Mouse (Mus musculus) megakaryocyte-erythroid progenitor cell, adult 5 weeks (primary cell): Measurements from ENCODE around the gene Mrps21. TPM values are rescaled to one million over a fixed set of nuclear protein-coding genes. Genes with fewer than 3 reads are reported as not detected.

Experiments
- polyA plus RNA-seq: library from polyadenylated mRNA; stranded (reverse); fragments of >175 nt; gene quantifications from 2 replicates; pipeline ENCODE4 v1.2.3, GENCODE M21; 2012

The Mrps21 gene
- polyA plus RNA-seq: 114 and 124 TPM in 2 replicates

DNA sequence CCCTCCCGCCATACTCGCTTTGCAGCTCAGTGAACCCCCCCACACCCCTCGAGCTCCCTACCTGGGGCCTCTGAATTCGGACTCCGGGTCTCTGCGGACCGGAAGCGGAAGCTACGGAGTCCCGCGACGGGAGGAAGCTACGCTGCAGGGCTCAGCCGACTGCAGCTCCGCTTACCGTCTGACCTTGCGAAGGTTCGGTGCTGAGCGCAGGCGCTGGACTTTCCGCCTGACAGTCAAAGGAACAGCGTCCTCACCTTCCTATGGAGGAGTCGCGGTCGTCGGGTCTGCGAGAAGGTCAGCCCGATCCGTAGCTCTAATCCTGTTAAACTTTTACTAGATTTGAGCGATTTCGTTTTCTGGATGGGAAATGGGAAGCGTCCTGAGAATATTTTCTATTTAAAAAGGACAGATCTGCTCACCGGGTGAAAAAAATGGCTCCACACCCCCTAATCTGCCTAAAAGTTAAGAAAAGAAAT, at the start of gene Mrps21:
Gene Mrps21, minus strand, starts transcription at position 128 of the 476 bp plus-strand sequence.

GRCm38 (mm10) chr3:95904568-95904967, 33.2 kb upstream of the Mrps21 start, which contains the start of gene Car14:
Gene Car14, minus strand, starts transcription at chr3:95904691.

GRCm38 (mm10) chr3:95893606-95894316, 22.4 kb upstream of the Mrps21 start, which contains the start of gene Aph1a:
Gene Aph1a, plus strand, starts transcription at chr3:95893969.

GRCm38 (mm10) chr3:95891211-95892065, 20.1 kb upstream of the Mrps21 start, which contains the start of gene BC028528:
Gene BC028528, minus strand, starts transcription at chr3:95892005.

GRCm38 (mm10) chr3:95881979-95882815, 10.9 kb upstream of the Mrps21 start, which contains the start of gene Ciart:
Gene Ciart, minus strand, starts transcription at chr3:95882251.

DNA sequence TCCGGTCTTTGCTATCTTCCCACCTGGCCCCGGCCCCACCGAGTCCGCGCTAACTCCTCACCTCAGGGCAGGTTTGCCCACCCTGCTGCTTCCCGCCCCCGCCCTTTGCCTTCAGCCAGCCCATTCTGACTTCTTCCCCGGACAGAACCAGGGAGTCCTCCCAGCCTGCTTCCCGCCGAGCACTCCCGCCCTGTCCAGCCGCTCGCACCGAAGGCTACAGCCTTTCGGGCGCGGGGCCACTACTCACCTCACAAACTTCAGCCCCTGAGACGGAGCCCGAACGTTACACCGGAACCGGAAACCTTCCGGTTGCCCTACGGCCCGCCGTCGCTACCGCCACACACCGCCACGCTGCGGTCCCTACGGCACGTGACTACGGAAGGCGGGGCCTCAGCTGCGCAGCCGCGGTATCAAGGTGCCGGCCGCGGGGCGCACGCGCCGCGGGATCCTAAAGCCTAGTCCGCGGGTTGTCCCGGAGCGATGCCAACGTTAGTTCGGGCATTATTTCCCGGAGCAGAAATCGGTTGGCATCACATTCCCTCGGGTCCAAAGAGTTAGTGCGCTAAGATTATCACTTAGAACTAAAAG, 15.7 kb downstream of the Mrps21 start, which contains the start of gene Prpf3:
Gene Prpf3, minus strand, starts transcription at position 384 of the 588 bp plus-strand sequence.

GRCm38 (mm10) chr3:95818571-95819288, 52.6 kb downstream of the Mrps21 start, which contains the start of gene Rprd2:
Gene Rprd2, minus strand, starts transcription at chr3:95818863.

Other genes starting within 250 kb of the Mrps21 start
- 17.9 and 21.4 TPM in 2 replicates for gene Ensa, start 246.5 kb downstream of the Mrps21 start, polyA plus RNA-seq
- gene Mcl1, start 212.7 kb downstream of the Mrps21 start, polyA plus RNA-seq: 437 and 552 TPM in 2 replicates
- gene Adamtsl4, start 183.6 kb downstream of the Mrps21 start, polyA plus RNA-seq: 1.3 and 1.6 TPM in 2 replicates
- 11.3 and 14.5 TPM in 2 replicates for gene Ecm1, start 131.9 kb downstream of the Mrps21 start, polyA plus RNA-seq
- 41.4 and 54.6 TPM in 2 replicates for gene Tars2, start 111.3 kb downstream of the Mrps21 start, polyA plus RNA-seq
- gene Rprd2, start 52.7 kb downstream of the Mrps21 start, polyA plus RNA-seq: 4.7 and 6.0 TPM in 2 replicates
- 6.5 and 7.9 TPM in 2 replicates for gene Prpf3, start 15.6 kb downstream of the Mrps21 start, polyA plus RNA-seq
- 10.0 and 15.3 TPM in 2 replicates for gene Ciart, start 10.7 kb upstream of the Mrps21 start, polyA plus RNA-seq
- gene BC028528, start 20.5 kb upstream of the Mrps21 start, polyA plus RNA-seq: 2.1 and 2.7 TPM in 2 replicates
- gene Aph1a, start 22.4 kb upstream of the Mrps21 start, polyA plus RNA-seq: 125 and 163 TPM in 2 replicates
- not detected in 2 replicates for gene Car14, start 33.2 kb upstream of the Mrps21 start, polyA plus RNA-seq
- 272 and 489 TPM in 2 replicates for gene Anp32e, start 57.7 kb upstream of the Mrps21 start, polyA plus RNA-seq
- gene Plekho1, start 124.5 kb upstream of the Mrps21 start, polyA plus RNA-seq: 232 TPM in 2 replicates
- 6.0 and 7.1 TPM in 2 replicates for gene Vps45, start 186.9 kb upstream of the Mrps21 start, polyA plus RNA-seq
- gene Otud7b, start 233.0 kb upstream of the Mrps21 start, polyA plus RNA-seq: 3.0 and 4.9 TPM in 2 replicates